Mouse (Mus musculus) frontal cortex, adult (tissue): ENCODE data around the gene Nsun2.
"Not testable (repeated sequence)": the region's sequence is repeated elsewhere in the genome, so short reads cannot be mapped to it uniquely, and the experiment has no call there.

Experiments
- ATAC-seq: cut with Nextera tagmentation; 2 replicates; pipeline ENCODE4 v1.9.2; 2017; ENCODE audit warnings: mild to moderate bottlenecking, moderate library complexity, mixed read lengths; ENCODE audit not compliant: low TSS enrichment

Gene Nsun2

GRCm38 (mm10) chr13:69587849-69588248 is 54.3 kb downstream of the Nsun2 start:
- no peak for ATAC-seq

DNA sequence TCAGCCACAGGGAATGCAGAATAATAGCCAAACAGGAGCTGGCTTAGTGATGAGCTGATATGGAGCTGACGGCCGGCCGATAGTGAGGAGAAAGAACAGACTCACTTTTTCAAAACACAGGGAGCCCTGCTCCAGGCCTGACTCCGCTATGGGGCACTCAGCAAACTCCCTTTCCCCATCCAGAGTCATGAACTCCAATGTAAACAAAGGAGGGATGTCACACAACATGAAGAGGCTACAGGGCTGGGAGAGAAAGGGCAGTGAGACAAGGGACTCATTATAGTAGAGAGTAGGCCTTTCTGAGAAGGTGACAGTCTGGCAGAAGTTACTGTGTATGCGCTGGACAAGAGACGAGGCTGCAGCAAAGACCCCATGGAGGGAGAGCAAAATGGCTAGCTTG is 54.7 kb downstream of the Nsun2 start:
- no peak for ATAC-seq

- ATAC-seq: no peak
These were observed 57.8 kb downstream of the Nsun2 start for GRCm38 (mm10) chr13:69591338-69591737.

GRCm38 (mm10) chr13:69592226-69592625 is 58.7 kb downstream of the Nsun2 start:
- no peak for ATAC-seq

- ATAC-seq: no peak
These were observed 59.9 kb downstream of the Nsun2 start for GRCm38 (mm10) chr13:69593453-69593852.

- no peak for ATAC-seq
These were observed 61.2 kb downstream of the Nsun2 start for GRCm38 (mm10) chr13:69594577-69595256.

DNA sequence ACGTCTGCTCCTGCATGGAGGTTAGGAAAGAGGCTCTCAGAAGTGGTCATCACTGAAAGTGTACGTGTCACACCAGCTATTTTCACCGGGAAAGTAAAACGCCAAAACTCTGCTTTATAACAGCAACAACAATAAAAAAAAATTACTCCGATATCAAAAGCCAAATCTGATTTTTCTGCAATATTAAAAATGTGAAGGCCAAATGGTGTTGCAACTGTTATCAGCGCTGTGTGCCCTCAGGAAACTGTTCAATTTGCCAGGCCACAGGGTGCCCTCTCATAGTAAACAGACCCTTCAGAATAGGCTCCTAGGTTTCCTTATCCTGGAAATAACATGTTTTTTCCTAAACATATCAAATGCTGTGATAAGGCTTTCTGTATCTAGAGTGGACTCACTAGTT is 62.4 kb downstream of the Nsun2 start:
- ATAC-seq: no peak

DNA sequence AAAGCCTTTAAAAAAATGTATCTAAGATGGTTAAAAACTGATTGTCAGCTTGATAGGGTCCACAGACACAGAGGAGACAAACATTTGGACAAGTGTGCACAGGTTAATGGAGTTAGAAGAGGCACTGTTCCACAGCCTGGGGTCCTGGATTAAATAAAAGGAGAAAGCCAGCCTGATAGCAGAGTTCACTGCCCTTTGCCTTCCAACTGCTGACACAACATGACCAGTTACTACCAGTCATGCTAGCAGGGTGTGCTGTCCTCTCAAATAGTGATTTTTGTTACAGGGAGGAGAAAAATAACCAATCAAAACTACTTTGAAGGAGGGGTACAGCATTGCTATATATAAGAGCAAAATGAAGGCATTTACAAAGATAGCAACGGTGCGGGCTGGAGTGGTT is 63.0 kb downstream of the Nsun2 start:
- no peak for ATAC-seq

DNA sequence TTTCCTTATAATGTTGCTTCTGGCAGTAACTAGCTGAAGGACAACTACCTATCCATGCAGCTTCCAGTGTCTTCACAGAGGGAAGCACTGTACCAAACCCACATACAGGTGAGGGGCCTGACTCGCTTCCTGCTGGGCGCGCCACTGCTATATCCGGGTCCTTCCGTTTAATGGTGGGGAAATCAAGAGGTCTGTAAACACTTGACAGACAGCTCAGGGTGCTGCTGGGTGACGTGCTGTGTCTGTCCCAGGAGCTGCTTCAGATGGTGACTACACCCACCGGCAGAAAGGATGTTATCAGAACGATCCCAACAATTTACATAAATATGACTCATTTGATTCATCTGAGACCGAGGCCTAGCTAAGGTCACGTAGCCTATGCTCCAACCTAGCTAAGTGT is 65.3 kb downstream of the Nsun2 start:
- no peak for ATAC-seq

DNA sequence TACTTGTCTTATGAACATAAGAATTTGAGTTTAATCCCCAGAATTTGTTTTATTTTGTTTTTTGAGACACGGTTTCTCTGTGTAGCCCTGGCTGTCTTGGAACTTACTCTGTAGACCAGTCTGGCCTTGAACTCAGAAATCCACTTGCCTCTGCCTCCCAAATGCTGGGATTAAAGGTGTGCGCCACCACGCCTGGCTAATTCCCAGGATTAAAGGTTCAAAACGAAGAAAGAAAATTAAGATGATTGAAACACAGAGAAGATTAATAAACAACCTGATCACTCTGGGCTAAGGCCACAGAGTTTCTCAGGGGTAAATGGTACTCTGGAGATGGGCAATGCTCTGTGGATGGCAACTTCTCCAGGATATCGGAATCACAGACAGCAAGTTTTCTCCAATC is 67.3 kb downstream of the Nsun2 start:
- ATAC-seq: not testable (repeated sequence)

DNA sequence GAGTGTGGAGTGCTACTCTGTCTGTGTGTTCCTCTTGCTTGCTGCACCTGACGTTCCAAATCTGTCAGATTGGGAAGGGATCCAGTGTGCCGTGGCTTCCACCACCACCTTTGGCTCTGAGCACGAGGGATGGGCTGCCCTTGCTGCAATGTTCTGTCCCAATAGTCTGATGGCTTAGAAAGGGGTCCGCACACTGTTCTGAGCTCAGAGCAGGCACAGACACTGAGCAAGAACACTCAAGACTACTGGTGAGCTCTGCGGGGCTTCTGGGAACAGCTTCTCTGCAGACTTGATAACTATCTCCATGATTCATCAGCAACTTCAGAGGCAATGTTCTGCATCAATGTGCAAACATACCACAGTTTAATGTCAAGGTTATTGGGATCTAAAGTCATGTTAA is 67.8 kb downstream of the Nsun2 start:
- ATAC-seq: no peak

DNA sequence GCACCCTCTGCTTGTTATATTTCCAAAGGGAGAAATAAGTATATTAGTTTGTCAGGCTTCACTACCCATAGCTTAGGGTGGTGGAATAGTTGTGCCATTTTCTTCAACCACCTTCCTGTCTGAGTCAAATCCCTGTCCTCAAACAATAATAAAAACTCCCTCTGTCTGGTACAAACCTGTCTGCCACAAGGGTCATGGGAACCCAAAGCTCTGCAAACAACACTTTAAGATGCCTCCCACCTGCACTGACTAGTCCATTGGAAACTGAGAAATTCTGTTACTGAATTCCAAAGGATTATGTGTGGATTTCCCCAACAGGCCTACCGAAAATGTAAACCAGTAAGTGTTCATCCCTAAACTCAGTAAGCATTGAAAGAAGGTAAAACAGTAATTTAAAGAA is 71.1 kb downstream of the Nsun2 start:
- ATAC-seq: no peak

DNA sequence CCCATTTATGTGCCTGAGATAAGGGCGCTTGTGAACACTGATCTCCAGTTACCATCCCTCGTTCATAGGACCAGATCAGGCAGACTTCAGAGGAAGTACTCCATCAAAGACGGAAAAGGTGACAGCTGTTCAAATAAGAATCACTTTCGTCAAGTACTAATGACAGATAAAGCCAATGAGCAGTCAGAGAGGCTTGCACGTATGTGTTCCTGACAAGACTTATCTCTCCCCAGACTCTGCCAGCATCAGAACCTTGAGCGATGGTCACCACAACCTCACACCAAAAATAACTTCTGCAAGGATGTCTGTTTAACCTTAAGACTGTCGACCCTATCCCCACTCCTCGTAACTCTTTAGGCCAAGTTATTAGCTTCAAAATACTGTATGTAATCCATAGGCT is 75.2 kb downstream of the Nsun2 start:
- no peak for ATAC-seq

DNA sequence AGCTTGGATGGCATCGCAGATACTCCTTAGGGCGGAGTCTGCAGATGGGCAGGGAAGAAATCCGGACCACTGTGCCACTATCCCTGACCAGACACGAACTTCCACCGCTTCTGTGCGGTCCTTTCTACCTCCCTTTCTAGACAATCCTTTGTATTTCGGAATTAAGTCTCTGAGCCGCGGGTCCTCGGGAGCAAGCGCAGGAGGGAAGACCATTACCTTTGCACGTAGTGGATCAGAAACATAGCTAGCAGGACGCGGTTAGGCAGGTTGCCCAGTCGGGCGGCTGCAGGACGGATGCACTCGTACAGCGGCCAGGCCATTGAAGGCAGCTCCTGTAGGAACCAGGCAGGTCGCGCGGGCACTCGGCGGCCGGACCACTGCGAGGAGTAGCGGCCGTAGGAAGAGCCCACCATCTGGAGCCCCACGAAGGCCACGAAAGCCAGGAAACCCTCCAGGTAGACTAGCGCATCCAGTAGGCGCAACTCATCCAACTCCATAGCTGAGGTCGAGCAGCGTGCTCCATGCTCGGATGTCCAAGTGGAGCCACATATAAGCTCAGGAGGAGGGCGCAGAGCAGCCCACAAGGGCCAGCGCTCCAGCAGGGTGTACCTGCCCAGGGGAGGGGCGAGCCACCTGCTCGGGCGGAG is 77.3 kb downstream of the Nsun2 start:
- ATAC-seq: peak; percentile 14; the same call in 1 of the 2 replicates

GRCm38 (mm10) chr13:69611398-69612174 is 78.0 kb downstream of the Nsun2 start, which contains the start of gene Srd5a1:
Srd5a1 (minus strand) TSS chr13:69611442.
- ATAC-seq: peak; percentile 89

DNA sequence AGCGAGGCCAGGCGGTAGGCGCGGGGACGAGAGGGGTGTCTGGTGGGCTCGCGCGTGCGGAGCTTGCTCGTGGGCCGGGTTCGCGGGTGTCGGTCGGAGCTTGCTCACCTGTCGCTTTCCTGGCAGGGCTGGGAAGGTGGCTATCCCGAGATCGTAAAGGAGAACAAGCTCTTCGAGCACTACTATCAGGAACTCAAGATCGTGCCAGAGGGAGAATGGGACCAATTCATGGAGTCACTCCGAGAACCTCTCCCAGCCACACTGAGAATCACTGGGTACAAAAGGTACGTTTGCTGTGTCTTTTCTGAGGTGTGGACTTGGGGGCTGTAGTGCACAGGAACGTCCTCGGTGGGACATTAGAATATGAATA is 78.6 kb downstream of the Nsun2 start:
- no peak for ATAC-seq

DNA sequence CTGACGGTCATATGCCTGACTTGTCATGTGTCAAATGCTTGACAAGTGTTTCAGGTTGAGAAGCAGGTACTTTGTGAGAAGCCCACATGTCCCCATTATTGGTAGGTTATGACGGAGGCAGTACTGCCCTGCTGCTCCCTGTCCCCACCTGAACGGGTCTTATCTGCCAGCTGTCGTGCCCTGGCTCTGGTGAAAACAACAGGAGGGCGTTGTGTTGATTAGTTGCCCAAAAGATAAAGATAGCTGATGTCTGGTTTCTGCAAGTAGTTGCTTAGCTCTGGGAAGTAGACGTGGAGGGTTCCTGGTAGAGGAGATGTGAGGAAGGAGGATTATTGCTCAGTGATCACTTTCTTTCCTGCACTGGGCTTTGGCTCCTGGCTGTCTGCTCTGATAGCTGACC is 83.2 kb downstream of the Nsun2 start:
- no peak for ATAC-seq

DNA sequence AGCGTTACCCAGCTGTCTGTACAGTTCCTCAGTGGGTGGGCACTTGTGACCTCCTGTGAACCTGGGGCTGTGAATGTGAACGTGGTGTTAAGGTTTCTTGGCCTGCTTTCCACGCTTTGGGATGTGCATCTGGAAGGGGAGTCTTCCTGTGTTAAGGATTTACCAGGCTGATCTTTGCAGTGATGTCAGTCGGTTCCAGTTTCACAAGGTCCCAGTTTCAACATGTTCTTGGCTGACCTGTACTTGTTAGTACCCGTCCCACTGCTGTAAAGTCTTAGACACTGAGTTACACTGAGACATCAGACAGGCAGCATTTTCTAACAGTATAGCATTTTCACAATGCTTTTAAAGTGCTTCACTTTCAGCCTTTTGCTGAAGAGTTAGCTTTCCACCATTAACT is 90.3 kb downstream of the Nsun2 start:
- ATAC-seq: no peak

- ATAC-seq: no peak
These were observed 91.0 kb downstream of the Nsun2 start for GRCm38 (mm10) chr13:69624510-69624909.

GRCm38 (mm10) chr13:69627941-69628340 is 94.4 kb downstream of the Nsun2 start:
- ATAC-seq: no peak

GRCm38 (mm10) chr13:69630576-69630975 is 97.0 kb downstream of the Nsun2 start:
- no peak for ATAC-seq

DNA sequence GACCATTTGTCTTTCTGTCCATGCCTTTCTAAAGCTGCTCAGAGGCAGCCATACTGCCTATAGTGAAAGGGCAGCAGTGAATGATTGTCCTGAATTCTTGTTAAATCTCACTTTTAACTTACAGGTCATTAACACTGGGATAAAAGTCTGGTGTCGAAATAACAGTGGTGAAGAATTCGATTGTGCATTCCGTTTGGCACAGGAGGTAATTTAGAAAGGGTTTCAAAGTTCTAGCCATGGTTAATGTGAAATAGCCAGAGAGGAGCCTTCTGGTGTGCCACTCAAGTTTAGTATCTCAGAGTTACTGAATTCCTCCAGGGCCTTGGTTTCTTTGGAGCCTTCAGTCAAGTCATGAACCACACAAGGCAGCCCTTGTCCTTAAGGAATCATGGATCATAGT is 97.6 kb downstream of the Nsun2 start:
- ATAC-seq: no peak

GRCm38 (mm10) chr13:69631659-69632058 is 98.1 kb downstream of the Nsun2 start:
- no peak for ATAC-seq
